Comparison of ENCODE assay signal across 8 mouse cellular contexts in the genomic region with DNA sequence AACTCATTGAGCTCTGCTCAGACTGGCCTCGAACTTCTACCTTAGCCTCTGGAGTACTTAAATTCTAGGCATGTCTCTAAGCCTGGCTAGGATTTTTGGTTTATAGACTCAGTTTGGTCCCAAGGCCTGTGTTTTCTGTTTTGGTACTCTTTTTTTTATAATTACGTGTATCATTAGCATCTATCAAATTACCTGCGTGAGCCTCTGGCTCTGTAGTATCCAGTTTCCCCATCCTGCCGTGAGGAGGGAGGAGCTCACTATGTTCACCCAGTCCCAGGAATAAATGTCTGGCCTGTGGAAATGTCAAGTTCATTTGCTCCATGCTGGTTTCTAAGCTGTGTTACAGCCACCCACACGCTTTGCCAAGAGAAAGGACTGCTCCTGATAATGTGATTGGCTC. TPM values are rescaled to one million over a fixed set of nuclear protein-coding genes. Genes with fewer than 3 reads are reported as not detected.
DNase-seq lines count a peak whose midpoint lies in the region; ATAC-seq and TF ChIP-seq lines count a peak whose summit lies in the region.

No protein-coding gene starts in this region.

- no peaks in the 10 kb centered on the region for H3K9me3 ChIP-seq in kidney, postnatal 0 days (replicated peaks; ENCODE audit: low read length)
- no peaks in the 10 kb centered on the region for H3K9me3 ChIP-seq in embryonic facial prominence, embryonic 10.5 days
- H3K9me3 ChIP-seq in hindbrain, postnatal 0 days (ENCODE audit: low read length) = no peaks in the 10 kb centered on the region
- no peaks in the 10 kb centered on the region for H3K9me3 ChIP-seq in neural tube, embryonic 13.5 days

- H3K4me3 ChIP-seq in kidney, postnatal 0 days (replicated peaks; ENCODE audit: low read depth, low read length) = peak overlapping the region; percentile 99
- H3K4me3 ChIP-seq in embryonic facial prominence, embryonic 10.5 days = peak overlapping the region; percentile 98
- H3K4me3 ChIP-seq in hindbrain, postnatal 0 days (ENCODE audit: low read length) = peak overlapping the region; percentile 11; the same call in 1 of the 2 replicates
- peak overlapping the region; percentile 92 for H3K4me3 ChIP-seq in neural tube, embryonic 13.5 days

- H3K27ac ChIP-seq in kidney, postnatal 0 days = peak overlapping the region; percentile 32; the same call in 1 of the 2 replicates
- H3K27ac ChIP-seq in embryonic facial prominence, embryonic 10.5 days (replicated peaks) = no peak overlapping the region; the same call in 1 of the 2 replicates
- no peak overlapping the region for H3K27ac ChIP-seq in hindbrain, postnatal 0 days
- peak overlapping the region; percentile 20; the same call in 1 of the 2 replicates for H3K27ac ChIP-seq in neural tube, embryonic 13.5 days (replicated peaks)

- TF ChIP-seq CTCF in kidney, postnatal 0 days (IDR thresholded peaks at IDR 0.05; ENCODE audit: low read depth) = no peak
- no peak for TF ChIP-seq CTCF in hindbrain, postnatal 0 days (IDR thresholded peaks at IDR 0.05; ENCODE audit: low read depth)

- ATAC-seq in kidney, postnatal 0 days (replicated peaks; ENCODE audit: low FRiP score, low read depth) = no peak
- ATAC-seq in hindbrain, postnatal 0 days = no peak
- ATAC-seq in neural tube, embryonic 13.5 days (ENCODE audit: low read depth) = no peak
- ATAC-seq in monocyte, adult 5-6 weeks (replicated peaks; ENCODE audit: insufficient number of reproducible peaks, low FRiP score, low TSS enrichment, poor library complexity, severe bottlenecking) = no peak

- H3K27me3 ChIP-seq in kidney, postnatal 0 days (ENCODE audit: insufficient read depth, low read length) = no peaks in the 10 kb centered on the region
- H3K27me3 ChIP-seq in embryonic facial prominence, embryonic 10.5 days (replicated peaks; ENCODE audit: low read depth, poor library complexity, severe bottlenecking) = no peaks in the 10 kb centered on the region
- H3K27me3 ChIP-seq in hindbrain, postnatal 0 days (ENCODE audit: insufficient read depth, low read length) = no peaks in the 10 kb centered on the region
- no peaks in the 10 kb centered on the region for H3K27me3 ChIP-seq in neural tube, embryonic 13.5 days

- no peak for DNase-seq in kidney, postnatal 0 days (ENCODE audit: low spot score)
- DNase-seq in kidney, postnatal 14 days = no peak
- no peak for DNase-seq in embryonic facial prominence, embryonic 10.5 days (ENCODE audit: low spot score)
- no peak for DNase-seq in hindbrain, postnatal 0 days (ENCODE audit: low spot score)
- no peak for DNase-seq in layer of hippocampus, adult 9-11 months
- no peak for DNase-seq in right cerebral cortex, postnatal 14 days

- H3K36me3 ChIP-seq in kidney, postnatal 0 days (ENCODE audit: insufficient read depth, low read length) = no peaks in the 10 kb centered on the region
- 0 out of 2 replicates have a peak, but pooled peaks cover 2% of the 10 kb centered on the region for H3K36me3 ChIP-seq in embryonic facial prominence, embryonic 10.5 days (replicated peaks)
- no peaks in the 10 kb centered on the region for H3K36me3 ChIP-seq in hindbrain, postnatal 0 days (ENCODE audit: insufficient read depth, low read length)
- H3K36me3 ChIP-seq in neural tube, embryonic 13.5 days = no peaks in the 10 kb centered on the region

- peak overlapping the region; percentile 66 for H3K4me2 ChIP-seq in kidney, postnatal 0 days (ENCODE audit: low read length)
- H3K4me2 ChIP-seq in hindbrain, postnatal 0 days (ENCODE audit: low read depth, low read length) = peak overlapping the region; percentile 64
- peak overlapping the region; percentile 69 for H3K4me2 ChIP-seq in neural tube, embryonic 13.5 days

- 19% methylated on average over 5 of the region's 5 CpGs for WGBS in kidney, postnatal 0 days
- WGBS in embryonic facial prominence, embryonic 10.5 days = 37% methylated on average over 5 of the region's 5 CpGs
- WGBS in hindbrain, postnatal 0 days = 35% methylated on average over 5 of the region's 5 CpGs
- whole genome bisulfite sequencing in neural tube, embryonic 13.5 days = 48% methylated on average over 5 of the region's 5 CpGs

- peaks cover 32% of the 10 kb centered on the region for H3K4me1 ChIP-seq in kidney, postnatal 0 days (replicated peaks; ENCODE audit: insufficient read depth, low read length)
- H3K4me1 ChIP-seq in embryonic facial prominence, embryonic 10.5 days = peaks cover 78% of the 10 kb centered on the region
- peaks cover 34% of the 10 kb centered on the region for H3K4me1 ChIP-seq in hindbrain, postnatal 0 days (ENCODE audit: insufficient read depth, low read length)
- H3K4me1 ChIP-seq in neural tube, embryonic 13.5 days (replicated peaks) = peaks cover 77% of the 10 kb centered on the region

- H3K9ac ChIP-seq in kidney, postnatal 0 days (ENCODE audit: low read depth, low read length) = peak overlapping the region; percentile 41; the same call in 1 of the 2 replicates
- H3K9ac ChIP-seq in hindbrain, postnatal 0 days (replicated peaks; ENCODE audit: low read length) = peak overlapping the region; percentile 21; the same call in 1 of the 2 replicates
- peak overlapping the region; percentile 56 for H3K9ac ChIP-seq in neural tube, embryonic 13.5 days

RNA-seq across cellular contexts. Expression of a gene that starts 2.1 kb away (rescaled TPM):
- 12.6 and 12.8 TPM in 2 replicates for polyA plus RNA-seq in kidney, postnatal 0 days (2015; fragmentation: Nextera tagmentation; extraction: Ambion mirVana)
- polyA plus RNA-seq in embryonic facial prominence, embryonic 10.5 days (2016; fragmentation: Nextera tagmentation; extraction: Ambion mirVana) = 12.6 and 13.1 TPM in 2 replicates
- total RNA-seq in hindbrain, postnatal 0 days (2014; rRNA removed) = 18.2 and 19.7 TPM in 2 replicates
- polyA plus RNA-seq in hindbrain, postnatal 0 days (2015; fragmentation: Nextera tagmentation; extraction: Ambion mirVana) = 10.9 and 11.2 TPM in 2 replicates
- 13.3 and 15.1 TPM in 2 replicates for polyA plus RNA-seq in neural tube, embryonic 13.5 days (2015; fragmentation: Nextera tagmentation; extraction: Ambion mirVana)
- total RNA-seq in monocyte, adult 5-6 weeks (2017) = 17.0 to 27.0 TPM (median 17.3 TPM) in 3 replicates

RNA-seq across cellular contexts. Expression of a gene that starts 47.9 kb away (rescaled TPM):
- 40.5 and 41.2 TPM in 2 replicates for polyA plus RNA-seq in kidney, postnatal 0 days (2015; fragmentation: Nextera tagmentation; extraction: Ambion mirVana)
- 17.7 and 22.4 TPM in 2 replicates for polyA plus RNA-seq in embryonic facial prominence, embryonic 10.5 days (2016; fragmentation: Nextera tagmentation; extraction: Ambion mirVana)
- 71.7 and 110 TPM in 2 replicates for total RNA-seq in hindbrain, postnatal 0 days (2014; rRNA removed)
- 43.0 and 44.7 TPM in 2 replicates for polyA plus RNA-seq in hindbrain, postnatal 0 days (2015; fragmentation: Nextera tagmentation; extraction: Ambion mirVana)
- polyA plus RNA-seq in neural tube, embryonic 13.5 days (2015; fragmentation: Nextera tagmentation; extraction: Ambion mirVana) = 46.5 and 48.0 TPM in 2 replicates
- 62.1 to 195 TPM (median 62.9 TPM) in 3 replicates for total RNA-seq in monocyte, adult 5-6 weeks (2017)

Comparison
In these comparisons a context has a peak if more than half of its experiments do, and no peak if none do; other contexts are left out.
1. H3K27ac ChIP-seq: peak in kidney, postnatal 0 days (single experiment) and neural tube, embryonic 13.5 days (single experiment); none in embryonic facial prominence, embryonic 10.5 days (single experiment) and hindbrain, postnatal 0 days (single experiment).
2. H3K4me3 ChIP-seq: peak in every context shown above with its lines; median percentile 99 in kidney, postnatal 0 days; 98 in embryonic facial prominence, embryonic 10.5 days; 92 in neural tube, embryonic 13.5 days; 11 in hindbrain, postnatal 0 days.
3. Peak in every context shown above with its lines, with median percentiles within 50 percentile points of each other: H3K4me2 ChIP-seq and H3K9ac ChIP-seq.